Mouse (Mus musculus): ENCODE results near the gene Fam50a. TPM values are rescaled to one million over a fixed set of nuclear protein-coding genes. Genes with fewer than 3 reads are reported as not detected.

The Fam50a gene
- polyA plus RNA-seq, 1 experiment from 2014 or later, result 58.1 TPM

DNA sequence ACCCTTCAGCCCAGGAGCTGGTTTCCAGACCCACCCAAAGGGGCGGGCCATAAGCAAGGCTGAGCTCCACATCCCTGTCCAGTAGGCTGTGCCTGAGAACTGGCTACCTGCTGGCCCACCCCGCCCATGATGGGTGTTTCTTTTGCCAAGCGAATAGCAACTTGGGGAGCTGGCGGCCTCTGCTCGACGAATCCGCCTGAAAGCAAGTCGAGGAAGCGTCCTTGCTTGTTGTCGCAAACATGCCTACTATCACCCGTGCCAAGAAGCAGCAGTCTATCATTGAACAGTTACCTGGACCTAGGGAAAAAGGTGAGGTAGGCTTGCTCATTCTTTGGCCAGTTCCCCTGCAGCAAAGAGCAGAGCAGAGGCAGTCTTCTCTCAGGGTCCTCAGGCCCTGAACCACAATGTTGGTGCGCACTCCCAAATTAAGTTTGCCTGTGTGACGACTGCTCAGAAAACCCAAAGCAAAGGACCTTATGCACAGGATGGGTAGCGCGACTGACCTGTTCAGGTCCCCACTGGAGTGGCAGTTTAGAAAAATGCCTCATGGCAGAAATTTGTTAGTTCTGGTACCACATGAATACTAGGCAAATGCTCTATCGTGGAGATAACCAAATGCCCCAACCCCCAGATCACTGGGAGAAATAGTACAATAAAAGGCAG is 31.0 kb upstream of the Fam50a start, which contains the start of the genes Taz and Dnase1l1:
Gene Taz (plus strand): TSS at position 181 of the 663 bp plus-strand sequence.
Gene Dnase1l1 (minus strand): TSS at position 606 of the 663 bp plus-strand sequence.
- Histone ChIP-seq H3K4me1 (ENCODE audit: control insufficient read depth, insufficient read depth, low read length) (no peaks in the 10 kb centered on the region; the same call in 1 of the 2 replicates), H3K9ac (ENCODE audit: low read length) (peak within 1 kb of the TSS; percentile 71), H3K27me3 (ENCODE audit: control insufficient read depth, insufficient read depth, low read length) (no peaks in the 10 kb centered on the region), H3K9me3 (ENCODE audit: control insufficient read depth, low read length) (no peaks in the 10 kb centered on the region), H3K36me3 (ENCODE audit: control insufficient read depth, insufficient read depth, low read length) (no peaks in the 10 kb centered on the region), H3K27ac (ENCODE audit: low read depth, low read length) (0 out of 2 replicates have a peak within 1 kb of the TSS, but pooled peaks have one; percentile 3), H3K4me3 (ENCODE audit: low read depth, low read length) (peak within 1 kb of the TSS; percentile 57), H3K4me2 (ENCODE audit: low read depth) (peak within 1 kb of the TSS; percentile 65)
- ATAC-seq (ENCODE audit: insufficient read depth, low FRiP score, low TSS enrichment) (peak; percentile 66), DNase-seq (ENCODE audit: low spot score) (peak; percentile 56)
- 13% methylated on average over 16 of the region's 16 CpGs for WGBS

DNA sequence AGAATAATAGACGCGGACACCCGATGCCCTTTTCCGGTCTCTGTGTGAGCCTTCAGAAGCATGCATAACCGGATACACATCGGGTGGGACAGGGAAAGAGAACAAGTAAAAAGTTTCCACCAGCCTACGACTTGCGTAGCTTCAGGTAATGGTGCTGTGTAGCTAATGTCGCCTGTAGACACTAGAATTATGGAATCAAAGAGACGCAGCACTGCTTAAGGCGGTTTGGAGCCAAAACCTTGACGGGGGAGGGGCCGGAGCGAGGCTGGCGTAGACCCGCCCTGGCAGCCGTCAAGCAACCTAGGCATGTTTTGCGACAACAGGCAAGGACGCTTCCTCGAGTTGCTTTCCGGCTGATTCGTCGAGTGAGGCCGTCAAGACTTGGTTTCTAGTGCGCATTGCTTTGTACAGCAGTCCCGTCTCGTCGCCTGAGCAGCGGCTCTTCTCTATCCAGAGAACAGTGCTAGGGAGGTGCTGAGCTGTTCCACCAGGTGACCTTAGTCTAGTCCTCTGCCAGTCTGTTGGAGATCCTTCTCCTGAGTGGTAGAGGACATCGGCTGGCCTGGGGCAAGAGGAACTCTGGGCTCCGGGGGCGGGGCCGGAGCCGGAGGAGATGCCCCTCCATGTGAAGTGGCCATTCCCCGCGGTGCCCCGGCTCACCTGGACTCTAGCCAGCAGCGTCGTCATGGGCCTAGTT is 30.3 kb upstream of the Fam50a start:
- peak overlapping the region; percentile 71 for H3K9ac ChIP-seq (ENCODE audit: low read length)
- no peaks in the 10 kb centered on the region for H3K27me3 ChIP-seq (ENCODE audit: control insufficient read depth, insufficient read depth, low read length)
- ATAC-seq (ENCODE audit: insufficient read depth, low FRiP score, low TSS enrichment), result peak; percentile 72
- DNase-seq (ENCODE audit: low spot score), result peak; percentile 80
- H3K9me3 ChIP-seq (ENCODE audit: control insufficient read depth, low read length), result no peaks in the 10 kb centered on the region
- H3K27ac ChIP-seq (ENCODE audit: low read depth, low read length), result 0 out of 2 replicates have a peak overlapping the region, but pooled peaks have one; percentile 3
- H3K4me1 ChIP-seq (ENCODE audit: control insufficient read depth, insufficient read depth, low read length), result no peaks in the 10 kb centered on the region; the same call in 1 of the 2 replicates
- no peaks in the 10 kb centered on the region for H3K36me3 ChIP-seq (ENCODE audit: control insufficient read depth, insufficient read depth, low read length)
- peak overlapping the region; percentile 57 for H3K4me3 ChIP-seq (ENCODE audit: low read depth, low read length)
- H3K4me2 ChIP-seq (ENCODE audit: low read depth), result peak overlapping the region; percentile 65
- 17% methylated on average over 39 of the region's 39 CpGs for WGBS

- Histone ChIP-seq H3K9me3 (ENCODE audit: control insufficient read depth, low read length) (no peaks in the 10 kb centered on the region), H3K36me3 (ENCODE audit: control insufficient read depth, insufficient read depth, low read length) (no peaks in the 10 kb centered on the region), H3K27me3 (ENCODE audit: control insufficient read depth, insufficient read depth, low read length) (no peaks in the 10 kb centered on the region), H3K4me3 (ENCODE audit: low read depth, low read length) (peak overlapping the region; percentile 57), H3K4me1 (ENCODE audit: control insufficient read depth, insufficient read depth, low read length) (no peaks in the 10 kb centered on the region; the same call in 1 of the 2 replicates), H3K27ac (ENCODE audit: low read depth, low read length) (no peak overlapping the region), H3K4me2 (ENCODE audit: low read depth) (peak overlapping the region; percentile 61), H3K9ac (ENCODE audit: low read length) (peak overlapping the region; percentile 71)
- DNase-seq (ENCODE audit: low spot score) (no peak), ATAC-seq (ENCODE audit: insufficient read depth, low FRiP score, low TSS enrichment) (0 out of 2 replicates have a peak, but pooled peaks have one; percentile 17)
- WGBS, result 43% methylated on average over 5 of the region's 5 CpGs
Measured at GRCm38 (mm10) chrX:74283092-74283437, 29.8 kb upstream of the Fam50a start.

GRCm38 (mm10) chrX:74293431-74293830 is 19.4 kb upstream of the Fam50a start:
- no peak overlapping the region for H3K27ac ChIP-seq (ENCODE audit: low read depth, low read length)
- H3K4me2 ChIP-seq (ENCODE audit: low read depth), result no peak overlapping the region
- H3K4me3 ChIP-seq (ENCODE audit: low read depth, low read length), result no peak overlapping the region
- WGBS, result 75% methylated on average over 4 of the region's 4 CpGs
- H3K9me3 ChIP-seq (ENCODE audit: control insufficient read depth, low read length), result no peaks in the 10 kb centered on the region
- DNase-seq (ENCODE audit: low spot score), result no peak
- no peaks in the 10 kb centered on the region for H3K27me3 ChIP-seq (ENCODE audit: control insufficient read depth, insufficient read depth, low read length)
- H3K4me1 ChIP-seq (ENCODE audit: control insufficient read depth, insufficient read depth, low read length), result no peaks in the 10 kb centered on the region
- no peak for ATAC-seq (ENCODE audit: insufficient read depth, low FRiP score, low TSS enrichment)
- H3K36me3 ChIP-seq (ENCODE audit: control insufficient read depth, insufficient read depth, low read length), result no peaks in the 10 kb centered on the region
- no peak overlapping the region for H3K9ac ChIP-seq (ENCODE audit: low read length)

- 14% methylated on average over 37 of the region's 37 CpGs for WGBS
- no peaks in the 10 kb centered on the region for H3K36me3 ChIP-seq (ENCODE audit: control insufficient read depth, insufficient read depth, low read length)
- no peaks in the 10 kb centered on the region for H3K27me3 ChIP-seq (ENCODE audit: control insufficient read depth, insufficient read depth, low read length)
- H3K9me3 ChIP-seq (ENCODE audit: control insufficient read depth, low read length), result no peaks in the 10 kb centered on the region
- H3K27ac ChIP-seq (ENCODE audit: low read depth, low read length), result no peak within 1 kb of the TSS
- peak; percentile 91 for DNase-seq (ENCODE audit: low spot score)
- no peaks in the 10 kb centered on the region for H3K4me1 ChIP-seq (ENCODE audit: control insufficient read depth, insufficient read depth, low read length)
- peak within 1 kb of the TSS; percentile 60 for H3K4me3 ChIP-seq (ENCODE audit: low read depth, low read length)
- peak; percentile 99 for ATAC-seq (ENCODE audit: insufficient read depth, low FRiP score, low TSS enrichment)
- peak within 1 kb of the TSS; percentile 70 for H3K9ac ChIP-seq (ENCODE audit: low read length)
- H3K4me2 ChIP-seq (ENCODE audit: low read depth), result peak within 1 kb of the TSS; percentile 66
Measured at GRCm38 (mm10) chrX:74296538-74297448, 16.0 kb upstream of the Fam50a start, which contains the start of gene Atp6ap1. Atp6ap1 (plus strand) TSS chrX:74297097.

DNA sequence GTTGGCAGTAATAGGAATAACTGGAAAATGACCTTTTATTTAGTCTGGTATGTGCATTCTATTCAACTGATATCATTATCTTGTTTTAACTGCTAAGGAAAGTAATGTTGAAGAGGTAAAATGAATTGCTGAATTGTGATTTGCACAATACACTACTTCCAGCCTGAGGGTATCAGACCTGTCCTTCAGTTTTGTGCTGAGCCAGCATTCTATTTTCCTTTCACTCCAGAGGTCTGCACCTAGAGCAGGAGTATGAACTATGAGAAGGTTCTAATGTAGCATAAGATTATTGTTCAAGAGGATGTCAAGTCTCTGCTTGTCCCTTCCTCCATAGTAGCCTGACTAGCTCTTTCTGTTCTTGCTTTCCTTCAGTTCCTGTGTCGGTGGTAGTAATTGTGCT is 14.5 kb upstream of the Fam50a start:
- no peaks in the 10 kb centered on the region for H3K36me3 ChIP-seq (ENCODE audit: control insufficient read depth, insufficient read depth, low read length)
- H3K9ac ChIP-seq (ENCODE audit: low read length), result no peak overlapping the region
- H3K4me3 ChIP-seq (ENCODE audit: low read depth, low read length), result no peak overlapping the region
- no peak overlapping the region for H3K27ac ChIP-seq (ENCODE audit: low read depth, low read length)
- no peaks in the 10 kb centered on the region for H3K27me3 ChIP-seq (ENCODE audit: control insufficient read depth, insufficient read depth, low read length)
- no peak overlapping the region for H3K4me2 ChIP-seq (ENCODE audit: low read depth)
- 87% methylated on average over 1 of the region's 1 CpGs for WGBS
- no peak for ATAC-seq (ENCODE audit: insufficient read depth, low FRiP score, low TSS enrichment)
- no peak for DNase-seq (ENCODE audit: low spot score)
- H3K9me3 ChIP-seq (ENCODE audit: control insufficient read depth, low read length), result no peaks in the 10 kb centered on the region
- H3K4me1 ChIP-seq (ENCODE audit: control insufficient read depth, insufficient read depth, low read length), result no peaks in the 10 kb centered on the region

- H3K9ac ChIP-seq (ENCODE audit: low read length), result no peak overlapping the region
- H3K27me3 ChIP-seq (ENCODE audit: control insufficient read depth, insufficient read depth, low read length), result no peaks in the 10 kb centered on the region
- no peak for ATAC-seq (ENCODE audit: insufficient read depth, low FRiP score, low TSS enrichment)
- 76% methylated on average over 3 of the region's 3 CpGs for WGBS
- H3K9me3 ChIP-seq (ENCODE audit: control insufficient read depth, low read length), result no peaks in the 10 kb centered on the region
- no peak for DNase-seq (ENCODE audit: low spot score)
- H3K4me1 ChIP-seq (ENCODE audit: control insufficient read depth, insufficient read depth, low read length), result no peaks in the 10 kb centered on the region
- H3K36me3 ChIP-seq (ENCODE audit: control insufficient read depth, insufficient read depth, low read length), result no peaks in the 10 kb centered on the region
- no peak overlapping the region for H3K4me2 ChIP-seq (ENCODE audit: low read depth)
- no peak overlapping the region for H3K27ac ChIP-seq (ENCODE audit: low read depth, low read length)
- no peak overlapping the region for H3K4me3 ChIP-seq (ENCODE audit: low read depth, low read length)
Measured at GRCm38 (mm10) chrX:74299721-74300120, 13.1 kb upstream of the Fam50a start.

Measured in neural tube, embryonic 11.5 days (tissue).